Mouse (Mus musculus) MEL (cell line): ENCODE measurements around the gene Slc25a38. TPM values are rescaled to one million over a fixed set of nuclear protein-coding genes. Genes with fewer than 3 reads are reported as not detected.

Experiments
- DNase-seq: peaks from one replicate; pipeline ENCODE4 v3.0.0; 2011; ENCODE audit warnings: low read depth, low spot score
- H3K27ac ChIP-seq: 2 replicates; pipeline ENCODE4 v1.5.1; 2012; ENCODE audit warnings: low read depth, mild to moderate bottlenecking, control low read depth, low read length, moderate library complexity; ENCODE audit not compliant: control insufficient read depth
- H3K27me3 ChIP-seq, 2 experiments: fragments of 150-350 bp in 1 of 2; sonication (generic) in 1 of 2; 2 replicates each; pipeline ENCODE4 v1.6.1; 2012; ENCODE audit warnings: low read length in 2 of 2, mild to moderate bottlenecking in 2 of 2, improper control_type of control experiment in 1 of 2, moderate library complexity in 1 of 2; ENCODE audit not compliant: insufficient read depth in 2 of 2, control insufficient read depth in 1 of 2
- H3K36me3 ChIP-seq, 2 experiments: 2 replicates each; pipeline ENCODE4 v1.6.1; 2012 to 2014; ENCODE audit warnings: low read length in 2 of 2, improper control_type of control experiment in 1 of 2, inconsistent platforms in 1 of 2, mild to moderate bottlenecking in 1 of 2; ENCODE audit not compliant: insufficient read depth in 2 of 2, control insufficient read depth in 1 of 2
- H3K4me1 ChIP-seq, 2 experiments: fragments of 150-350 bp in 1 of 2; sonication (generic) in 1 of 2; 2 replicates each; pipeline ENCODE4 v1.6.1; 2012; ENCODE audit warnings: low read length in 2 of 2, improper control_type of control experiment in 1 of 2, mild to moderate bottlenecking in 1 of 2; ENCODE audit not compliant: insufficient read depth in 2 of 2, control insufficient read depth in 1 of 2
- H3K4me3 ChIP-seq, 2 experiments: fragments of 150-350 bp in 1 of 2; sonication (generic) in 1 of 2; 2 replicates each; pipeline ENCODE4 v1.5.1; 2012; ENCODE audit warnings: low read depth in 2 of 2, low read length in 2 of 2, mild to moderate bottlenecking in 2 of 2, moderate library complexity in 2 of 2, control low read depth in 1 of 2, improper control_type of control experiment in 1 of 2; ENCODE audit not compliant: control insufficient read depth in 1 of 2, insufficient read depth in 1 of 2
- H3K79me2 ChIP-seq: 2 replicates; pipeline ENCODE4 v1.6.1; 2012; ENCODE audit warnings: mild to moderate bottlenecking, low read length, moderate library complexity; ENCODE audit not compliant: control insufficient read depth, poor library complexity, insufficient read depth
- H3K9ac ChIP-seq: 2 replicates; pipeline ENCODE4 v1.6.1; 2012; ENCODE audit warnings: low read depth, mild to moderate bottlenecking, control low read depth, low read length, moderate library complexity; ENCODE audit not compliant: control insufficient read depth, poor library complexity, severe bottlenecking
- H3K9me3 ChIP-seq: fragments of 150-350 bp; sonication (generic); replicated peaks from 2 replicates; pipeline ENCODE4 v1.6.1; 2012; ENCODE audit warnings: mild to moderate bottlenecking, low read length, improper control_type of control experiment, moderate library complexity; ENCODE audit not compliant: insufficient read depth
- BHLHE40 ChIP-seq: IDR thresholded peaks from 2 replicates; pipeline ENCODE4 v1.6.1; 2012; ENCODE audit warnings: low read depth, mild to moderate bottlenecking, inconsistent platforms, low read length, improper control_type of control experiment, borderline replicate concordance
- CTCF ChIP-seq, 3 experiments: IDR thresholded peaks in 2 of 3; conservative IDR thresholded peaks in 1 of 3; 2 replicates each; pipeline ENCODE4 v1.5.1; 2011 to 2012; ENCODE audit warnings: low read length in 3 of 3, low read depth in 2 of 3, mild to moderate bottlenecking in 2 of 3, improper control_type of control experiment in 1 of 3, inconsistent platforms in 1 of 3, mixed read lengths in 1 of 3, moderate library complexity in 1 of 3; ENCODE audit not compliant: control insufficient read depth in 1 of 3, insufficient read depth in 1 of 3, poor library complexity in 1 of 3, severe bottlenecking in 1 of 3
- E2F4 ChIP-seq: IDR thresholded peaks from 2 replicates; pipeline ENCODE4 v1.6.1; 2011; ENCODE audit warnings: low read depth, low read length, improper control_type of control experiment, borderline replicate concordance
- ELF1 ChIP-seq: IDR thresholded peaks from 2 replicates; pipeline ENCODE4 v1.6.1; 2014; ENCODE audit warnings: low read depth, mild to moderate bottlenecking, inconsistent platforms, low read length, improper control_type of control experiment, moderate library complexity
- EP300 ChIP-seq, 2 experiments: IDR thresholded peaks; 2 replicates each; pipeline ENCODE4 v1.6.1; 2011; ENCODE audit warnings: improper control_type of control experiment in 2 of 2, low read length in 2 of 2, low read depth in 1 of 2, mild to moderate bottlenecking in 1 of 2
- ETS1 ChIP-seq: IDR thresholded peaks from 2 replicates; pipeline ENCODE4 v1.6.1; 2012; ENCODE audit warnings: low read depth, mild to moderate bottlenecking, inconsistent platforms, low read length, improper control_type of control experiment, moderate library complexity
- GATA1 ChIP-seq: IDR thresholded peaks from 2 replicates; pipeline ENCODE4 v1.6.1; 2011; ENCODE audit warnings: low read depth, low read length, improper control_type of control experiment
- MAZ ChIP-seq: IDR thresholded peaks from 2 replicates; pipeline ENCODE4 v1.6.1; 2012; ENCODE audit warnings: low read depth, mild to moderate bottlenecking, inconsistent platforms, low read length, improper control_type of control experiment
- MEF2A ChIP-seq: IDR thresholded peaks from 2 replicates; pipeline ENCODE4 v1.6.1; 2014; ENCODE audit warnings: low read depth, mild to moderate bottlenecking, inconsistent platforms, low read length, improper control_type of control experiment; ENCODE audit not compliant: poor library complexity, insufficient replicate concordance, severe bottlenecking; ENCODE audit errors: extremely low read depth
- MXI1 ChIP-seq: IDR thresholded peaks from 2 replicates; pipeline ENCODE4 v1.6.1; 2011; ENCODE audit warnings: mild to moderate bottlenecking, low read depth, low read length, improper control_type of control experiment
- NELFE ChIP-seq: IDR thresholded peaks from 2 replicates; pipeline ENCODE4 v1.6.1; 2011; ENCODE audit warnings: low read depth, low read length, improper control_type of control experiment
- POLR2A ChIP-seq, 2 experiments: IDR thresholded peaks; 2 replicates each; pipeline ENCODE4 v1.6.1; 2011 to 2012; ENCODE audit warnings: low read length in 2 of 2, mild to moderate bottlenecking in 2 of 2, control low read depth in 1 of 2, improper control_type of control experiment in 1 of 2, low read depth in 1 of 2, moderate library complexity in 1 of 2; ENCODE audit not compliant: control insufficient read depth in 1 of 2, insufficient read depth in 1 of 2, poor library complexity in 1 of 2
- POLR2AphosphoS5 ChIP-seq: IDR thresholded peaks from 2 replicates; pipeline ENCODE4 v1.6.1; 2012; ENCODE audit warnings: low read depth, borderline replicate concordance, mild to moderate bottlenecking, inconsistent platforms, low read length, moderate library complexity, mixed read lengths
- RCOR1 ChIP-seq: IDR thresholded peaks from 2 replicates; pipeline ENCODE4 v1.6.1; 2012; ENCODE audit warnings: low read depth, mild to moderate bottlenecking, inconsistent platforms, low read length, improper control_type of control experiment
- SIN3A ChIP-seq: IDR thresholded peaks from 2 replicates; pipeline ENCODE4 v1.6.1; 2012; ENCODE audit warnings: low read length, improper control_type of control experiment, inconsistent platforms
- TAL1 ChIP-seq: IDR thresholded peaks from 2 replicates; pipeline ENCODE4 v1.6.1; 2012; ENCODE audit warnings: mild to moderate bottlenecking, inconsistent platforms, low read length, moderate library complexity, mixed read lengths
- TBP ChIP-seq: IDR thresholded peaks from 2 replicates; pipeline ENCODE4 v1.8.0; 2011; ENCODE audit warnings: low read depth, low read length, improper control_type of control experiment
- TCF12 ChIP-seq: IDR thresholded peaks from 2 replicates; pipeline ENCODE4 v1.6.1; 2014; ENCODE audit warnings: low read depth, mild to moderate bottlenecking, inconsistent platforms, low read length, improper control_type of control experiment, moderate library complexity
- USF2 ChIP-seq, 2 experiments: IDR thresholded peaks; 2 replicates each; pipeline ENCODE4 v1.6.1; 2011 to 2012; ENCODE audit warnings: improper control_type of control experiment in 2 of 2, low read length in 2 of 2, borderline replicate concordance in 1 of 2, inconsistent platforms in 1 of 2, low read depth in 1 of 2, mild to moderate bottlenecking in 1 of 2; ENCODE audit not compliant: insufficient read depth in 1 of 2
- ZMIZ1 ChIP-seq: IDR thresholded peaks from 2 replicates; pipeline ENCODE4 v1.6.1; 2012; ENCODE audit warnings: low read depth, mild to moderate bottlenecking, inconsistent platforms, low read length, improper control_type of control experiment, moderate library complexity
- polyA plus RNA-seq, 2 experiments: library from polyadenylated mRNA; stranded (reverse) in 1 of 2; unstranded in 1 of 2; fragments of >175 nt in 1 of 2; fragments of >200 nt in 1 of 2; gene quantifications; 2 replicates each; pipeline versions ENCODE4 v1.2.1 to v1.2.4; 2012; ENCODE audit warnings: low replicate concordance in 2 of 2, low read depth in 1 of 2; ENCODE audit not compliant: insufficient read length in 2 of 2, insufficient read depth in 1 of 2, missing spikeins in 1 of 2
- total RNA-seq: library from RNA; depleted of rRNA; stranded (reverse); fragments of 300-350 nt; gene quantifications from 2 replicates; pipeline ENCODE4 v1.2.3, GENCODE M21; 2012

The Slc25a38 gene
- total and polyA plus RNA-seq, 3 experiments: 81.3 to 87.6 TPM; not detected in 1

- Histone ChIP-seq H3K9ac (peak overlapping the region; percentile 71), H3K9me3 (no peaks in the 10 kb centered on the region), H3K4me3 (0 out of 4 replicates have a peak overlapping the region, but pooled peaks of 1 of the 2 experiments have one; percentile 41), H3K79me2 (peaks cover 43% of the 10 kb centered on the region), H3K27ac (peak overlapping the region; percentile 99), H3K36me3 (peaks cover 10 to 42% of the 10 kb centered on the region in 2 experiments), H3K4me1 (peaks cover 21 to 43% of the 10 kb centered on the region in 2 experiments), H3K27me3 (no peaks in the 10 kb centered on the region)
- DNase-seq: peak; percentile 28
- TF ChIP-seq POLR2A (IDR thresholded peaks at IDR 0.05; ENCODE audit: control insufficient read depth in 1 of 2, insufficient read depth in 1 of 2, low read depth in 1 of 2, low read length in 2 of 2, poor library complexity in 1 of 2): 0 out of 4 replicates have a peak, but pooled peaks of 1 of the 2 experiments have one; percentile 22
- no peak for TF ChIP-seq E2F4
- peak; percentile 54; the same call in 1 of the 2 replicates for TF ChIP-seq POLR2AphosphoS5
Observed at GRCm38 (mm10) chr9:120114051-120114788, 4.0 kb downstream of the Slc25a38 start.

- H3K27ac ChIP-seq: peak overlapping the region; percentile 99
- H3K27me3 ChIP-seq: no peaks in the 10 kb centered on the region
- H3K9ac ChIP-seq: peak overlapping the region; percentile 71
- peaks cover 10 to 42% of the 10 kb centered on the region in 2 experiments for H3K36me3 ChIP-seq
- peaks cover 21 to 43% of the 10 kb centered on the region in 2 experiments for H3K4me1 ChIP-seq
- peaks cover 43% of the 10 kb centered on the region for H3K79me2 ChIP-seq
- peak overlapping the region; percentile 41 to 50 for H3K4me3 ChIP-seq
- TF ChIP-seq ZMIZ1 (peak; percentile 37; the same call in 1 of the 2 replicates), TBP (0 out of 2 replicates have a peak, but pooled peaks have one; percentile 23), EP300 (IDR thresholded peaks at IDR 0.05; ENCODE audit: low read depth in 1 of 2, low read length in 2 of 2) (0 out of 4 replicates have a peak, but pooled peaks of 1 of the 2 experiments have one; percentile 4), ELF1 (no peak)
- TF ChIP-seq, all 39 proteins: peak for 3
- H3K9me3 ChIP-seq: no peaks in the 10 kb centered on the region
- peak; percentile 61 for DNase-seq
Observed at GRCm38 (mm10) chr9:120114789-120115151, 4.6 kb downstream of the Slc25a38 start.

- Histone ChIP-seq H3K27me3 (no peaks in the 10 kb centered on the region), H3K9me3 (no peaks in the 10 kb centered on the region), H3K36me3 (peaks cover 10 to 42% of the 10 kb centered on the region in 2 experiments), H3K9ac (peak overlapping the region; percentile 73), H3K4me1 (peaks cover 21 to 43% of the 10 kb centered on the region in 2 experiments), H3K79me2 (peaks cover 40% of the 10 kb centered on the region), H3K4me3 (peak overlapping the region; percentile 33 to 61), H3K27ac (peak overlapping the region; percentile 99)
- peak; percentile 95 for DNase-seq
- TF ChIP-seq TBP (peak; percentile 86), TAL1 (peak; percentile 95), NELFE (peak; percentile 60), RCOR1 (peak; percentile 75; the same call in 1 of the 2 replicates), ELF1 (0 out of 2 replicates have a peak, but pooled peaks have one; percentile 27), MXI1 (peak; percentile 17; the same call in 1 of the 2 replicates), GATA1 (peak; percentile 92), EP300 (IDR thresholded peaks at IDR 0.05; ENCODE audit: low read depth in 1 of 2, low read length in 2 of 2) (peak; percentile 82 to 96), MEF2A (peak; percentile 52; the same call in 1 of the 2 replicates), BHLHE40 (peak; percentile 75), ETS1 (peak; percentile 94), POLR2A (IDR thresholded peaks at IDR 0.05; ENCODE audit: control insufficient read depth in 1 of 2, insufficient read depth in 1 of 2, low read depth in 1 of 2, low read length in 2 of 2, poor library complexity in 1 of 2) (peak; percentile 42 to 64; a peak in 1 of 4 replicates), MAZ (peak; percentile 44; the same call in 1 of the 2 replicates), E2F4 (no peak), SIN3A (peak; percentile 69; the same call in 1 of the 2 replicates), USF2 (IDR thresholded peaks at IDR 0.05; ENCODE audit: borderline replicate concordance in 1 of 2, insufficient read depth in 1 of 2, low read depth in 1 of 2, low read length in 2 of 2) (no peak), TCF12 (peak; percentile 97), ZMIZ1 (peak; percentile 63), CTCF (IDR thresholded peaks at IDR 0.05 in 2 of 3, conservative IDR thresholded peaks at IDR 0.05 in 1 of 3; ENCODE audit: control insufficient read depth in 1 of 3, insufficient read depth in 1 of 3, low read depth in 2 of 3, low read length in 3 of 3, poor library complexity in 1 of 3, severe bottlenecking in 1 of 3) (peak in 2 of 3 experiments; percentile 36 to 41; a peak in 4 of 6 replicates)
Observed at GRCm38 (mm10) chr9:120115580-120115979, 5.4 kb downstream of the Slc25a38 start.
